Mouse (Mus musculus) gastrocnemius, adult 18-20 months (tissue): ENCODE data around the gene Ppm1h. TPM values are rescaled to one million over a fixed set of nuclear protein-coding genes. Genes with fewer than 3 reads are reported as not detected.

ENCODE experiments used
- DNase-seq: peaks from one replicate; pipeline ENCODE4 v3.0.0; 2021; ENCODE audit warnings: low spot score
- total RNA-seq, 2 experiments: library from RNA; stranded (reverse); gene quantifications; 2 replicates each; pipeline ENCODE4 v1.2.3; 2021

Gene Ppm1h
- total RNA-seq, 2 experiments from 2014 or later: 1.5 to 1.8 TPM

GRCm38 (mm10) chr10:122856040-122856764, 177.6 kb downstream of the Ppm1h start:
- DNase-seq: peak; percentile 29

DNA sequence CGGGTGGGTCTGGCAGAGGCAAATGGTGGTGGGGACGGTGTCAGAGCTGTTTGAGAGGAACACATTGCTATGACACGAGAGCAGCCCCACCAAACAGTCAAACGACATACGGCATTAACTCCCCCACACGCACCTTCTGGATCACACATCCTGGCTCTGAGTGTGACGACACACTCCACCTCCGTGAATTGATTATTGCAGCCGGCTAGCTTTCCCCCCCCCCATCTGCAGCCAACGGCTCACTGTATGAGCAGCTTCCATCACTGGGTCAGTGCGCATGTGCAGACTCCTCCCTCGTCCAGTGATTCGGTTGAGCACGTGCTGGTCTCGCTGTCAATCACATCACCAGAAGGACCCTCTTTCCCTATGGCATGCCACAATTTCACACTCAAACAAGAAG, 178.6 kb downstream of the Ppm1h start:
- DNase-seq: no peak

DNA sequence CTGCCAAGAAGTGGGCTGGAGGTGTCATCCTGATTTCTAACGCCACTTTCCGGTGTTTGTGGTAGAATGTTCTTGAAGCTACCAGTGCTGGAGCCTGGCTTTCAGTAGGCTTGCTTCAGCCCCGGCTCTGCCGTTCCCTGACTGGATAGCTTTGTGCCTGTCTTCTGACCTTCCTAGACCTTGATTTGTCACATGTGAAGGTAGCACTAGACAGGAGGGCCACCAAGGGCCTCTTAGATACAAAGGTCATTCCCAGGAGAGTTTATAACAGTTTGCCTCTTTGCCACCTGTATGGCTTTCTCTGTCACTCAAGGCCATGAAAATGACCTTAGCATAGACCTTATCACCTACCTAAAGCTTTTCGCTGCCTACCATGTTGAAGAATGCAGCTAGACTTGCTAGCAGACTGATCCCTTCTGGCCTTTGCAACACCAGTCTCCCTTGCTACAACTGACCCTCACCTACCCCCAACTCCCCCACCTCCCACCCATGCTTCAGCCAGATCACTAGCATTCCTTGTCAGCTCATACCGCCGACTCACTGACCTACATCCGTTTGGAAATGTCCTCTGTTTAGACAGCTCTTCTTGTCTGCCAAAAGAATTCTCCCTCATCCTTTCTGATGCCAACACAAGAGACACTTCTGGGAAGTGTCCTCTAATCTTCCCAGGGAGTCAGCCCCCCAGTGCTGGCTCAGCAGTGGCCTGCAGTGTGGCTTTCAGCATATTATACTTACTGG, 180.5 kb downstream of the Ppm1h start:
- no peak for DNase-seq

- no peak for DNase-seq
These were observed 181.1 kb downstream of the Ppm1h start for GRCm38 (mm10) chr10:122859642-122859997.

DNA sequence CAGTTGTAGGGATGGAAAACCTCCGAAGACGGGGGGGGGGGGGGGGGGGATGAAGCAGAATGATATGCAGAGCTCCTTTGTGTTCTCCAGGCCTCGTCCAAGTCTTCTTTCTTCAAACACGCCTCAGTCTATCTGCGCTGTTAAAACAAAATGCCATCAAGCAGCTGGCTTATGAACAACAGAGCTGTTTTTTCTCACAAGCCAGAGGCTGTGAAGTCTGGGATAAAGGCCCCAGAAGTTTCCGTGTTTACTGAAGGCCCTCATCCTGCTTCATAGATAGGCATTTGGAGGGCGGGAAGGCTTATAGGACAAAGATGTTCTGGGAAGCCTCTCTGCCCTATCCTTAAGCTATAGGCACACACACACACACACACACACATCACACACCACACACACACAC, 181.5 kb downstream of the Ppm1h start:
- no peak for DNase-seq

GRCm38 (mm10) chr10:122861696-122862385, 183.3 kb downstream of the Ppm1h start:
- no peak for DNase-seq

- DNase-seq: no peak
These were observed 183.9 kb downstream of the Ppm1h start for GRCm38 (mm10) chr10:122862386-122863023.

GRCm38 (mm10) chr10:122869865-122870503, 191.4 kb downstream of the Ppm1h start:
- no peak for DNase-seq

DNA sequence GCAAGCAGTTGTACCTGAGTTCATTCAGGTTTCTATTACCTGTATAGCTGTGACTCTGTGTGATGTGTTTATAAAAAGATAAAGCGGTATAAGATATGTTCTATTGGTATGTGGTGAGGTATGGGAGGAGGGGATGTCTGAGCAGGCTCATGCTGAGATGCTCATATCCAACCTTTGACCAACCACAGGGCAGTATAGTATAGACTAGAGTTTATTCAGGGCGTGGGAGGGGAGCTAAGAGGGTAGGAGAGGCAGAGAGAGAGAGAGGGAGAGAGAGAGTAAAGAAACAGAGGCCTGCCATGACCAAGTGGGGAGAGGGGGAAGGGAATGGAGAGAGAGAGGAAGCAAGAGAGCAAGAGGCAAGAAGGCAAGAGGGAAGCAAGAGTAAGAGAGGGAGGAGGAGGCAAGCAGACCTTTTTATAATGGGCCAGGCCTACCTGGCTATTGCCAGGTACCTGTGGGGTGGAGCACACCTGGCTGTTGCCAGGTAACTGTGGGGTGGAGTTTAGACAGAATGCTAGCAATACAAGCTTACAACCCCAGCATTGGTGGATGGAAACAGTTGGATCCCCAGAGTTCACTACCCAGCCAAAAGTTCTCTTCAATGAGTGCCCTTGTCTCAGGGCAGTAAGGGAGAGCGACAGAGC, 192.4 kb downstream of the Ppm1h start:
- DNase-seq: no peak

- no peak for DNase-seq
These were observed 194.2 kb downstream of the Ppm1h start for GRCm38 (mm10) chr10:122872720-122873119.

DNA sequence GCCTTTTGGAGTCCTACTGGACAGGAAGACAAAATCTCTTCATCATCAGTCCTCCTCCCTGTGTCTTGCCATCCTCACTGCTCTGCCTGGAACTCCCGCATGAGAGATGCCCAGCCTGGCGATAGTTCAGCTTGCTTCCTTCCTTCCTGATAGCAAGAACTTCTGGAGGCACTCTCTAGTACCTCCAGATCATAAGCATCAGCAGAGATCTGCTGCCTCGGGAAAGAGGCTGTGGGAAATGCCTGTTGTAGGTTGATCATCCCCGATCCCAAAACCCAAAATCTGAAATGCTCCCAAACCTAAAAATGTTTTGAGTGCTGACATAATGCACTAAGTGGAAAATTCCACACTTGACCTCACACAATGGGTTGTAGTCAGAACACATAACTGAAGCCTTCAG, 198.4 kb downstream of the Ppm1h start:
- no peak for DNase-seq

DNA sequence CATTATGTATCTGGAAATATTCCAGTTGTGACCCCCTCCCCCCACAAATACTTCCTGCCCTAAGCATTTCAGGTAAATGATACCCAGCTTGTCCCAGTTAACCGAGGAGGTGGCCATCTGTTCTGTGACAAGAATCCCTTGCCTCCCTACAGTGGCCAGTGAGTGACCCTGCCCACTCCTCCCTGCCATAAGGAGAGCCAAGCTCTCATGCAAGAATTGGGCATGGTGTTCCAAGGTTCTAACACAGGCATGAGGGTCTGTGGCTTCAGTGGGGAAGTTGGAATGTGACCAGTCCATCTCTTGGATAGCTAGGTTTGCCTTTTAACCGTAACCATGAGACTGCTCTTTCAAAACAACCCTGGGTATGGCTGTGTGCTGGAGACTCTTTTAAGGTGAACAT, 198.9 kb downstream of the Ppm1h start:
- DNase-seq: no peak

- no peak for DNase-seq
These were observed 202.9 kb downstream of the Ppm1h start for GRCm38 (mm10) chr10:122881456-122881855.

GRCm38 (mm10) chr10:122882614-122883013, 204.1 kb downstream of the Ppm1h start:
- DNase-seq: no peak

DNA sequence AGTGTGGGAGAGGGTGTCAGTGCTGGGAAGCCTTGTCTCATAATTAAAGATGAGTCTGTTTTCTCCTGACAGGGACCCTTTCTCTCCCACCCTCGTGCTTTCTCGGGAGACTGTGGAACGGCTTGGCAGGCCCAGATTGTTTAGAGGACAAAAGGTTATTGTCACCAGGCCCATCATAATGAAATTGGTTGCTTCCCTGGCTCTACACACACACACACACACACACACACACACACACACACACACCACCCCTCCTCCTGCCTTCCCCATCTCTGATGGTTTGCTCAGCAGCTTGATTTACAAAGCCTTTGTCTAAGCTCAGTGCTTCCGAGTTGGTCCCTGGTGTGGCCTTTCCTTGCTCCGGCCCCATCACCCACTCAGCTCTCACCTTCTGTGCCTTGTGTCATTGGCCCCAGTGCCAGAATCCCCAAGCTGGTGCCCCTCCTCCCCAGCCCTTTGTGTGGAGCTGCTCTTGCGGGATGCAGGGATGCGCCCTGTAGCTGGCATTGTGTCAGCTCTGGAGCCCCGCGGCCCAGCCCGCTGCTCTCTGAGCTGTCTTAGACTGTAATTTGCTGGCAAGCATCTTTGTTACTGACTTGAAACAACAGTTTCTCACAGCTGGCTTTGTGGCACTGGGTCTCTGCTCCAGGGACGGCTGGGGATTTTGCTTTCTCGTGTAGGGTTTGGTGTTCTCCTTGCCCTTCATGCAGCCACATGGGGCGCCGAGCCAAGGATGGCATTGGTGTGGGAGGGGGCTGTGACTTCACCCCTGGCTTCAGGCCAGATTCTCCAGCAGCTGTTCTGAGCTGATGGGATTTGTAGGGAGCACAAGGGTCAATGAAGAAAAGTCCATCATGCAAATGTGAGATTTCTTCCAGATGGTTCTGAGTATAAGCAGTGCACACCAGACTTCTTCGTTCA, 205.5 kb downstream of the Ppm1h start:
- peak; percentile 32 for DNase-seq

GRCm38 (mm10) chr10:122885301-122885700, 206.7 kb downstream of the Ppm1h start:
- DNase-seq: no peak

DNA sequence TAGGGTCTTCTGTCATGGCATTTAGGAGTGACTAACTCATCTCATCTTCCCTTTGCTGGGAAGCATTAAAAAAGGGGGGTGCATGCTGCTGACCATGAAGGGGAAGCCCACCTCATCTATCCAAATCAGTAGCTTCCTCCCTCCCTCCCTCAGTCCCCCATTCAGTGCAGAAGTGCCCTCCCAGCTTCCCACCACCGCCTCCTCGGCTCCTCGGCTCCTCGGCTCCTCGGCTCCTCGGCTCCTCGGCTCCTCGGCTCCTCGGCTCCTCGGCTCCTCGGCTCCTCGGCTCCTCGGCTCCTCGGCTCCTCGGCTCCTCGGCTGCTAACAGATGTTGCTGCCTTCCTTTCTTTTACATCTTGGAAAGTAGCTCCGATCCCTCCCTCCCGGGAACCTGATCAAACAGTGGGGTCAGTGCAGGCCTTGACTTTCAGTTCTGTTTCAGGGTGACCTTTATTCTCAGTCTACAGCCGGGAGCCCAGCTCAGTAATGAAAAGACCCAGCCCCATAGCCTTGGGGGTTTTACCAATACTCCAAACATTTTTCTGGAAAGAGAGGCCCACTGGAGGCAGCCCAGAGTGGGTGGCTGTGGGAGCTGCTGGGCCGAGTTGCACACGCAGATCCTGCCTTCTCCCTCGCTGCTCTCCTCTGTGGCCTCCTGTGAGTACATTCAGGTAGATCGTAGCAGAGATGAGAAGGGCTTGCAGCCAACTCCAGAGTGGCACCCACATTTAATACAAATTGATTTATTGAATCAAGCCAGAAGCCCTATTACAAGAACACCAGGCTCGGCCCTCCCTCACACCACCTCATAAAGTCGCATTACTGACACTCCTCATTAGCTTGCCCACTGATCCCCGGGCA, 207.7 kb downstream of the Ppm1h start:
- peak; percentile 51 for DNase-seq

GRCm38 (mm10) chr10:122886916-122887527, 208.5 kb downstream of the Ppm1h start:
- DNase-seq: no peak
